Mouse (Mus musculus): ENCODE data around the gene Abo.
"Not testable (repeated sequence)": the region's sequence is repeated elsewhere in the genome, so short reads cannot be mapped to it uniquely, and the experiment has no call there.

Abo gene

GRCm38 (mm10) chr2:26864879-26865278 is at the start of gene Abo:
Gene Abo, minus strand, starts transcription at chr2:26864979.
- DNase-seq (ENCODE audit: low spot score) = no peak

GRCm38 (mm10) chr2:26914148-26914941 is 49.6 kb upstream of the Abo start:
- DNase-seq (ENCODE audit: low spot score) = no peak

- no peak for DNase-seq (ENCODE audit: low spot score)
Observed at GRCm38 (mm10) chr2:26913416-26914147, 48.8 kb upstream of the Abo start.

GRCm38 (mm10) chr2:26912253-26912770 is 47.5 kb upstream of the Abo start:
- no peak for DNase-seq (ENCODE audit: low spot score)

GRCm38 (mm10) chr2:26910994-26911765 is 46.4 kb upstream of the Abo start:
- DNase-seq (ENCODE audit: low spot score) = no peak

- DNase-seq (ENCODE audit: low spot score) = peak; percentile 99
Observed at GRCm38 (mm10) chr2:26910124-26910993, 45.6 kb upstream of the Abo start, which contains the start of the genes Med22 and Rpl7a. Gene Med22, minus strand, starts transcription at chr2:26910677. Gene Rpl7a, plus strand, starts transcription at chr2:26910764.

- no peak for DNase-seq (ENCODE audit: low spot score)
Observed at GRCm38 (mm10) chr2:26909387-26909784, 44.6 kb upstream of the Abo start.

- DNase-seq (ENCODE audit: low spot score) = no peak
Observed at GRCm38 (mm10) chr2:26908710-26909386, 44.1 kb upstream of the Abo start.

GRCm38 (mm10) chr2:26907109-26907508 is 42.3 kb upstream of the Abo start:
- no peak for DNase-seq (ENCODE audit: low spot score)

GRCm38 (mm10) chr2:26906431-26906830 is 41.7 kb upstream of the Abo start:
- DNase-seq (ENCODE audit: low spot score) = no peak

- no peak for DNase-seq (ENCODE audit: low spot score)
Observed at GRCm38 (mm10) chr2:26905936-26906335, 41.2 kb upstream of the Abo start.

GRCm38 (mm10) chr2:26903311-26903710 is 38.5 kb upstream of the Abo start:
- no peak for DNase-seq (ENCODE audit: low spot score)

- DNase-seq (ENCODE audit: low spot score) = peak; percentile 95
Observed at GRCm38 (mm10) chr2:26902467-26903220, 37.9 kb upstream of the Abo start, which contains the start of gene Surf6. Gene Surf6, minus strand, starts transcription at chr2:26902879.

- DNase-seq (ENCODE audit: low spot score) = no peak
Observed at GRCm38 (mm10) chr2:26901834-26902400, 37.1 kb upstream of the Abo start.

GRCm38 (mm10) chr2:26900731-26901130 is 36.0 kb upstream of the Abo start:
- DNase-seq (ENCODE audit: low spot score) = no peak

GRCm38 (mm10) chr2:26895898-26896297 is 31.1 kb upstream of the Abo start:
- no peak for DNase-seq (ENCODE audit: low spot score)

- not testable (repeated sequence) for DNase-seq (ENCODE audit: low spot score)
Observed at GRCm38 (mm10) chr2:26886170-26886569, 21.4 kb upstream of the Abo start.

GRCm38 (mm10) chr2:26885541-26885940 is 20.8 kb upstream of the Abo start:
- not testable (repeated sequence) for DNase-seq (ENCODE audit: low spot score)

- DNase-seq (ENCODE audit: low spot score) = no peak
Observed at GRCm38 (mm10) chr2:26878571-26878970, 13.8 kb upstream of the Abo start.
